Mouse (Mus musculus): ENCODE measurements around the gene Nup54.

Gene Nup54

GRCm38 (mm10) chr5:92375368-92375767 is 59.7 kb downstream of the Nup54 start:
- Histone ChIP-seq H3K27me3 (ENCODE audit: control insufficient read depth, insufficient read depth, low read length, poor library complexity, severe bottlenecking) (no peaks in the 10 kb centered on the region; the same call in 1 of the 2 replicates), H3K36me3 (ENCODE audit: control insufficient read depth, insufficient read depth, low read length, poor library complexity, severe bottlenecking) (no peaks in the 10 kb centered on the region)
- peak; percentile 67 for DNase-seq (ENCODE audit: low read depth, low spot score)

- Histone ChIP-seq H3K36me3 (ENCODE audit: control insufficient read depth, insufficient read depth, low read length, poor library complexity, severe bottlenecking) (no peaks in the 10 kb centered on the region), H3K27me3 (ENCODE audit: control insufficient read depth, insufficient read depth, low read length, poor library complexity, severe bottlenecking) (no peaks in the 10 kb centered on the region; the same call in 1 of the 2 replicates)
- peak; percentile 56 for DNase-seq (ENCODE audit: low read depth, low spot score)
Observed at GRCm38 (mm10) chr5:92374721-92375142, 60.3 kb downstream of the Nup54 start.

GRCm38 (mm10) chr5:92372605-92373004 is 62.4 kb downstream of the Nup54 start:
- Histone ChIP-seq H3K36me3 (ENCODE audit: control insufficient read depth, insufficient read depth, low read length, poor library complexity, severe bottlenecking) (no peaks in the 10 kb centered on the region), H3K27me3 (ENCODE audit: control insufficient read depth, insufficient read depth, low read length, poor library complexity, severe bottlenecking) (no peaks in the 10 kb centered on the region)
- no peak for DNase-seq (ENCODE audit: low read depth, low spot score)

GRCm38 (mm10) chr5:92371361-92371976 is 63.5 kb downstream of the Nup54 start:
- H3K27me3 ChIP-seq (ENCODE audit: control insufficient read depth, insufficient read depth, low read length, poor library complexity, severe bottlenecking) = no peaks in the 10 kb centered on the region
- DNase-seq (ENCODE audit: low read depth, low spot score) = no peak
- no peaks in the 10 kb centered on the region for H3K36me3 ChIP-seq (ENCODE audit: control insufficient read depth, insufficient read depth, low read length, poor library complexity, severe bottlenecking)

GRCm38 (mm10) chr5:92370891-92371290 is 64.1 kb downstream of the Nup54 start:
- no peak for DNase-seq (ENCODE audit: low read depth, low spot score)
- Histone ChIP-seq H3K36me3 (ENCODE audit: control insufficient read depth, insufficient read depth, low read length, poor library complexity, severe bottlenecking) (no peaks in the 10 kb centered on the region), H3K27me3 (ENCODE audit: control insufficient read depth, insufficient read depth, low read length, poor library complexity, severe bottlenecking) (no peaks in the 10 kb centered on the region)

GRCm38 (mm10) chr5:92370392-92370791 is 64.6 kb downstream of the Nup54 start:
- Histone ChIP-seq H3K36me3 (ENCODE audit: control insufficient read depth, insufficient read depth, low read length, poor library complexity, severe bottlenecking) (no peaks in the 10 kb centered on the region), H3K27me3 (ENCODE audit: control insufficient read depth, insufficient read depth, low read length, poor library complexity, severe bottlenecking) (no peaks in the 10 kb centered on the region)
- DNase-seq (ENCODE audit: low read depth, low spot score) = no peak

- DNase-seq (ENCODE audit: low read depth, low spot score) = no peak
- H3K27me3 ChIP-seq (ENCODE audit: control insufficient read depth, insufficient read depth, low read length, poor library complexity, severe bottlenecking) = no peaks in the 10 kb centered on the region
Observed at GRCm38 (mm10) chr5:92369151-92369994, 65.6 kb downstream of the Nup54 start.

GRCm38 (mm10) chr5:92368392-92368791 is 66.6 kb downstream of the Nup54 start:
- DNase-seq (ENCODE audit: low read depth, low spot score) = no peak
- H3K27me3 ChIP-seq (ENCODE audit: control insufficient read depth, insufficient read depth, low read length, poor library complexity, severe bottlenecking) = no peaks in the 10 kb centered on the region
- no peaks in the 10 kb centered on the region for H3K36me3 ChIP-seq (ENCODE audit: control insufficient read depth, insufficient read depth, low read length, poor library complexity, severe bottlenecking)

More at GRCm38 (mm10) chr5:92369151-92369994, 65.6 kb downstream of the Nup54 start:
- H3K36me3 ChIP-seq (ENCODE audit: control insufficient read depth, insufficient read depth, low read length, poor library complexity, severe bottlenecking) = no peaks in the 10 kb centered on the region

- H3K36me3 ChIP-seq (ENCODE audit: control insufficient read depth, insufficient read depth, low read length, poor library complexity, severe bottlenecking) = no peaks in the 10 kb centered on the region
- no peak for DNase-seq (ENCODE audit: low read depth, low spot score)
- H3K27me3 ChIP-seq (ENCODE audit: control insufficient read depth, insufficient read depth, low read length, poor library complexity, severe bottlenecking) = no peaks in the 10 kb centered on the region
Observed at GRCm38 (mm10) chr5:92366565-92366964, 68.5 kb downstream of the Nup54 start.

Measured in splenic B cell, adult 2 months (primary cell).